Mouse (Mus musculus): ENCODE measurements around the gene Irak3. TPM values are rescaled to one million over a fixed set of nuclear protein-coding genes. Genes with fewer than 3 reads are reported as not detected.

The Irak3 gene
- total RNA-seq (2014; rRNA removed), result 0.08 and 0.33 TPM in 2 replicates
- 0.13 and 0.28 TPM in 2 replicates for polyA plus RNA-seq (2015; fragmentation: Nextera tagmentation; extraction: Ambion mirVana)

- peak; percentile 92 for TF ChIP-seq CTCF (IDR thresholded peaks at IDR 0.05; ENCODE audit: low read depth)
- peak; percentile 75 for ATAC-seq
- Histone ChIP-seq H3K4me1 (ENCODE audit: insufficient read depth) (no peaks in the 10 kb centered on the region), H3K9ac (0 out of 2 replicates have a peak within 1 kb of the TSS, but pooled peaks have one; percentile 33), H3K27ac (ENCODE audit: low read depth, low read length) (no peak within 1 kb of the TSS), H3K4me2 (ENCODE audit: low read depth) (peak within 1 kb of the TSS; percentile 65), H3K27me3 (ENCODE audit: insufficient read depth, low read length) (peaks cover 10% of the 10 kb centered on the region), H3K9me3 (ENCODE audit: low read length) (no peaks in the 10 kb centered on the region), H3K36me3 (ENCODE audit: insufficient read depth) (no peaks in the 10 kb centered on the region), H3K4me3 (ENCODE audit: low read depth, low read length) (peak within 1 kb of the TSS; percentile 37)
- DNase-seq, result peak; percentile 87
- WGBS, result 1% methylated on average over 13 of the region's 13 CpGs
Observed at GRCm38 (mm10) chr10:120201961-120202402, at the start of gene Irak3. Irak3 (minus strand) TSS chr10:120202130.

- WGBS, result 42% methylated on average over 11 of the region's 11 CpGs
- Histone ChIP-seq H3K27me3 (ENCODE audit: insufficient read depth, low read length) (no peaks in the 10 kb centered on the region), H3K36me3 (ENCODE audit: insufficient read depth) (no peaks in the 10 kb centered on the region), H3K4me1 (ENCODE audit: insufficient read depth) (no peaks in the 10 kb centered on the region), H3K4me3 (ENCODE audit: low read depth, low read length) (no peak overlapping the region), H3K9ac (no peak overlapping the region), H3K27ac (ENCODE audit: low read depth, low read length) (no peak overlapping the region), H3K4me2 (ENCODE audit: low read depth) (no peak overlapping the region), H3K9me3 (ENCODE audit: low read length) (no peaks in the 10 kb centered on the region)
- DNase-seq (peak; percentile 34), ATAC-seq (no peak)
- TF ChIP-seq CTCF (IDR thresholded peaks at IDR 0.05; ENCODE audit: low read depth), result peak; percentile 25; the same call in 1 of the 2 replicates
Observed at GRCm38 (mm10) chr10:120250911-120251683, 49.2 kb upstream of the Irak3 start.

GRCm38 (mm10) chr10:120246994-120247750, 45.2 kb upstream of the Irak3 start:
- no peak overlapping the region for H3K27ac ChIP-seq (ENCODE audit: low read depth, low read length)
- peak; percentile 77 for TF ChIP-seq CTCF (IDR thresholded peaks at IDR 0.05; ENCODE audit: low read depth)
- H3K4me1 ChIP-seq (ENCODE audit: insufficient read depth), result no peaks in the 10 kb centered on the region
- no peaks in the 10 kb centered on the region for H3K9me3 ChIP-seq (ENCODE audit: low read length)
- no peak overlapping the region for H3K4me3 ChIP-seq (ENCODE audit: low read depth, low read length)
- ATAC-seq (no peak), DNase-seq (peak; percentile 85)
- H3K36me3 ChIP-seq (ENCODE audit: insufficient read depth), result no peaks in the 10 kb centered on the region
- no peaks in the 10 kb centered on the region for H3K27me3 ChIP-seq (ENCODE audit: insufficient read depth, low read length)
- WGBS, result 46% methylated on average over 9 of the region's 9 CpGs
- no peak overlapping the region for H3K4me2 ChIP-seq (ENCODE audit: low read depth)
- no peak overlapping the region for H3K9ac ChIP-seq

- no peaks in the 10 kb centered on the region for H3K36me3 ChIP-seq (ENCODE audit: insufficient read depth)
- H3K4me1 ChIP-seq (ENCODE audit: insufficient read depth), result no peaks in the 10 kb centered on the region
- ATAC-seq (no peak), DNase-seq (no peak)
- H3K4me2 ChIP-seq (ENCODE audit: low read depth), result no peak overlapping the region
- WGBS, result 82% methylated on average over 5 of the region's 5 CpGs
- no peaks in the 10 kb centered on the region for H3K27me3 ChIP-seq (ENCODE audit: insufficient read depth, low read length)
- no peak overlapping the region for H3K9ac ChIP-seq
- no peaks in the 10 kb centered on the region for H3K9me3 ChIP-seq (ENCODE audit: low read length)
- TF ChIP-seq CTCF (IDR thresholded peaks at IDR 0.05; ENCODE audit: low read depth), result no peak
- H3K27ac ChIP-seq (ENCODE audit: low read depth, low read length), result no peak overlapping the region
- no peak overlapping the region for H3K4me3 ChIP-seq (ENCODE audit: low read depth, low read length)
Observed at GRCm38 (mm10) chr10:120245681-120246080, 43.8 kb upstream of the Irak3 start.

- no peaks in the 10 kb centered on the region for H3K27me3 ChIP-seq (ENCODE audit: insufficient read depth, low read length)
- no peaks in the 10 kb centered on the region for H3K36me3 ChIP-seq (ENCODE audit: insufficient read depth)
- H3K4me1 ChIP-seq (ENCODE audit: insufficient read depth), result no peaks in the 10 kb centered on the region
- no peak for DNase-seq
- H3K27ac ChIP-seq (ENCODE audit: low read depth, low read length), result no peak overlapping the region
- H3K9me3 ChIP-seq (ENCODE audit: low read length), result no peaks in the 10 kb centered on the region
- TF ChIP-seq CTCF (IDR thresholded peaks at IDR 0.05; ENCODE audit: low read depth), result no peak
- no peak overlapping the region for H3K4me3 ChIP-seq (ENCODE audit: low read depth, low read length)
- H3K9ac ChIP-seq, result no peak overlapping the region
- 72% methylated on average over 6 of the region's 6 CpGs for WGBS
- H3K4me2 ChIP-seq (ENCODE audit: low read depth), result no peak overlapping the region
- no peak for ATAC-seq
Observed at GRCm38 (mm10) chr10:120242421-120242820, 40.5 kb upstream of the Irak3 start.

GRCm38 (mm10) chr10:120239476-120239875, 37.5 kb upstream of the Irak3 start:
- no peak for DNase-seq
- Histone ChIP-seq H3K4me1 (ENCODE audit: insufficient read depth) (no peaks in the 10 kb centered on the region), H3K27ac (ENCODE audit: low read depth, low read length) (no peak overlapping the region), H3K4me2 (ENCODE audit: low read depth) (no peak overlapping the region), H3K27me3 (ENCODE audit: insufficient read depth, low read length) (no peaks in the 10 kb centered on the region), H3K9me3 (ENCODE audit: low read length) (no peaks in the 10 kb centered on the region), H3K4me3 (ENCODE audit: low read depth, low read length) (no peak overlapping the region), H3K36me3 (ENCODE audit: insufficient read depth) (no peaks in the 10 kb centered on the region), H3K9ac (no peak overlapping the region)
- no peak for TF ChIP-seq CTCF (IDR thresholded peaks at IDR 0.05; ENCODE audit: low read depth)
- 74% methylated on average over 6 of the region's 6 CpGs for WGBS
- ATAC-seq, result no peak

- TF ChIP-seq CTCF (IDR thresholded peaks at IDR 0.05; ENCODE audit: low read depth), result no peak
- Histone ChIP-seq H3K9ac (no peak overlapping the region), H3K27ac (ENCODE audit: low read depth, low read length) (no peak overlapping the region), H3K4me3 (ENCODE audit: low read depth, low read length) (no peak overlapping the region), H3K36me3 (ENCODE audit: insufficient read depth) (no peaks in the 10 kb centered on the region), H3K4me2 (ENCODE audit: low read depth) (no peak overlapping the region), H3K4me1 (ENCODE audit: insufficient read depth) (no peaks in the 10 kb centered on the region), H3K27me3 (ENCODE audit: insufficient read depth, low read length) (no peaks in the 10 kb centered on the region), H3K9me3 (ENCODE audit: low read length) (no peaks in the 10 kb centered on the region)
- ATAC-seq (no peak), DNase-seq (no peak)
- WGBS, result 84% methylated on average over 8 of the region's 8 CpGs
Observed at GRCm38 (mm10) chr10:120238241-120238640, 36.3 kb upstream of the Irak3 start.
